Mouse (Mus musculus) megakaryocyte, adult 5-6 weeks (primary cell): Measurements from ENCODE around the gene Astn2. TPM values are rescaled to one million over a fixed set of nuclear protein-coding genes. Genes with fewer than 3 reads are reported as not detected.

Source experiments
- ATAC-seq: 2 replicates; pipeline ENCODE4 v1.8.0; 2016; ENCODE audit warnings: mild to moderate bottlenecking, inconsistent platforms; ENCODE audit not compliant: poor library complexity, severe bottlenecking
- total RNA-seq, 2 experiments: library from RNA; stranded (forward) in 1 of 2; stranded (reverse) in 1 of 2; fragments of 153-499, 151-499 nt in 1 of 2; fragments of 221-1000, 200-1000 nt in 1 of 2; gene quantifications; 2 replicates each; pipeline versions ENCODE4 v1.2.3 to v1.2.4; 2015 to 2017

Astn2 gene
- total RNA-seq, 2 experiments from 2014 or later: 0.09 TPM; not detected in 1

- no peak for ATAC-seq
These were observed 515.9 kb downstream of the Astn2 start for GRCm38 (mm10) chr4:65888332-65888993.

GRCm38 (mm10) chr4:65886862-65887261 is 517.5 kb downstream of the Astn2 start:
- no peak for ATAC-seq

GRCm38 (mm10) chr4:65885921-65886320 is 518.5 kb downstream of the Astn2 start:
- ATAC-seq: no peak

- no peak for ATAC-seq
These were observed 530.1 kb downstream of the Astn2 start for GRCm38 (mm10) chr4:65874236-65874781.

GRCm38 (mm10) chr4:65864551-65864950 is 539.9 kb downstream of the Astn2 start:
- ATAC-seq: no peak

GRCm38 (mm10) chr4:65843191-65843590 is 561.2 kb downstream of the Astn2 start:
- no peak for ATAC-seq

- ATAC-seq: no peak
These were observed 564.8 kb downstream of the Astn2 start for GRCm38 (mm10) chr4:65839550-65840000.

GRCm38 (mm10) chr4:65838781-65839180 is 565.6 kb downstream of the Astn2 start:
- ATAC-seq: no peak

GRCm38 (mm10) chr4:65832971-65833370 is 571.4 kb downstream of the Astn2 start:
- ATAC-seq: no peak

- no peak for ATAC-seq
These were observed 572.5 kb downstream of the Astn2 start for GRCm38 (mm10) chr4:65831872-65832271.

GRCm38 (mm10) chr4:65830495-65830894 is 573.9 kb downstream of the Astn2 start:
- ATAC-seq: no peak

GRCm38 (mm10) chr4:65821070-65821469 is 583.3 kb downstream of the Astn2 start:
- ATAC-seq: no peak

GRCm38 (mm10) chr4:65820236-65820635 is 584.2 kb downstream of the Astn2 start:
- ATAC-seq: no peak

GRCm38 (mm10) chr4:65819835-65820234 is 584.6 kb downstream of the Astn2 start:
- no peak for ATAC-seq

- ATAC-seq: no peak
These were observed 590.3 kb downstream of the Astn2 start for GRCm38 (mm10) chr4:65814176-65814535.

- no peak for ATAC-seq
These were observed 590.8 kb downstream of the Astn2 start for GRCm38 (mm10) chr4:65813500-65814175.

- no peak for ATAC-seq
These were observed 597.1 kb downstream of the Astn2 start for GRCm38 (mm10) chr4:65807341-65807740.

GRCm38 (mm10) chr4:65801204-65801603 is 603.2 kb downstream of the Astn2 start:
- no peak for ATAC-seq

GRCm38 (mm10) chr4:65791051-65791450 is 613.4 kb downstream of the Astn2 start:
- no peak for ATAC-seq

GRCm38 (mm10) chr4:65773368-65774010 is 630.9 kb downstream of the Astn2 start:
- ATAC-seq: no peak

GRCm38 (mm10) chr4:65770952-65771351 is 633.5 kb downstream of the Astn2 start:
- ATAC-seq: no peak

GRCm38 (mm10) chr4:65767919-65768318 is 636.5 kb downstream of the Astn2 start:
- ATAC-seq: no peak
